Mouse (Mus musculus): ENCODE data around the gene Slc25a1. TPM values are rescaled to one million over a fixed set of nuclear protein-coding genes. Genes with fewer than 3 reads are reported as not detected.

Gene Slc25a1
- polyA plus RNA-seq, 1 experiment: 19.9 TPM

DNA sequence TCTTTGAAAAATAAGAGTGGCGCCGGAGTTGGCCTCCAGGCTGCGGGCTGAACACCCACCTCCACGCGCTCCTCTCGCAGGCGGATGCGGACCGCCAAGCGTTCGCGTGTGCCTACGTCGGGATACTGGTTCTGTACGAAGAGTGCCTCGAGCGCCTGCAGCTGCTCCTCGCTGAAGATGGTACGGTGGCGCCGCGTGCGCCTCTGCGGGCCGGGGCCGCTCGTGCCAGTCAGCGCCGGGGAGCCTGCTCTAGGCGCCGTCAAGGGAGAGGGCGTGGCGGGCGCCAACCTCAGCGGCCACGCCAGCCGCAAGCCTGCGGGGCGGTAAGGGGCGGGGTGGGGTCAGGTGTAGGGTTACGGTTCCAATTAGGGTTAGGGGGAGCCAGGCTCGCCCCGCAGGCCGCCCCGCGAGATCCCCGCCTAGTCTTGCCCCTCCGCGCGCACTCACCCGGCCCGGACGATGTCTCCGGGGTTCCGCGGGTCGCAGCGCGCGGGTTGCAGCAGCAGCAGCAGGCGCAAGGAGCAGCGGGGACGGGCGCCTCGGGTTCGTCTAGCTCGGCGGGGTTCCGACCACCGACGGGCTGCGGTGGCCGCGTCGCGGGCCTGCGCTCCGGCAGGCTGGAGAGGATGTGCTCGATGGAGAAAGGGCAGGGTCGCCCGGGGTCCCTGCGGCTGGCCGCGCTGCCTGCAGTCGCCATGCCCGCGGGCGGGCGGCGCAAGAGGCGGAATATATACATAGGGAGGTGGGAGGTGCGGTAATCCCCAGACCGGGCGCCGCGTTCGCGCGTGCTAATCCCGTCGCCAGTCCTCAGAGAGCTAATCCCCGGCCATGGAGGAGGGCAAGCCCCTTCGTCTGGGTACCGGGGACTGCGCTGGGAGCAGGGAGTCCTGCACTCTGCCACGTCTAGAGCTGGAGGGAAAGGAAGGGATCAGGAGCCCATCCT, 13.4 kb downstream of the Slc25a1 start, which contains the start of gene Gsc2:
Gsc2 (minus strand) TSS at position 753 of the 943 bp plus-strand sequence.
- TF ChIP-seq CTCF (IDR thresholded peaks at IDR 0.05; ENCODE audit: control insufficient read depth, insufficient read depth, low read length): no peak
- TF ChIP-seq POLR2A (IDR thresholded peaks at IDR 0.05; ENCODE audit: borderline replicate concordance, control insufficient read depth, low read depth, low read length): no peak
- H3K4me3 ChIP-seq (replicated peaks; ENCODE audit: control insufficient read depth, low read depth, low read length): no peak within 1 kb of the TSS
- H3K27ac ChIP-seq (ENCODE audit: control insufficient read depth, insufficient read depth, low read depth, low read length, poor library complexity): no peak within 1 kb of the TSS
- 2% methylated on average over 106 of the region's 106 CpGs for WGBS
- peaks cover 4% of the 10 kb centered on the region; the same call in 1 of the 2 replicates for H3K4me1 ChIP-seq (ENCODE audit: control insufficient read depth, insufficient read depth, low read length)

DNA sequence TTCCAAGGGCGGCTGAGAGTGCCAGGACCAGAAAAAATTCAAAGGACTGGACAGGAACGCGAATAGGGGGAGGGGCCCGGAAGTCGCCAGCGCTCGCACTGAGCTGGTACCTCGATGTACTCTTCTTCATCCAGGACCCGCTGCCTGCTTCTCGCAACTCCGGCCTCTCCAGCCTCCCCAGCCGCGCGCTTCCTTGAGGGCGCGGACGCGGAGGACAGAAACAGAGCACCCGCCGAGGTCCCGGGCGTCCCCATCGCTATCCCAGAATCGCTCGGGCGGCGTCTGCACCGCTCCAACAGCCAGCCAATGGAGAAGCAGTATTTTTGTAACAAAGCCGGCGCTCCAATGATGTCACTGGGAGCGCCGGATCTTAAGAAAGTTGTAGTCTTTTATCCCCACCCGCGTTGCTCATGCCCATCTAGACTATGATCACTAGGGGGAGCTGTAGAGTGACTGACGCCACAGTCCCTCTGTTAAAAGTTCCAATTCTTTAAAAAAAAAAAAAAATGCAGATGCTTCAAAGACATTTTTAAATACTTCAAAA, 16.9 kb downstream of the Slc25a1 start, which contains the start of gene Ess2:
Ess2 (minus strand) TSS at position 297 of the 544 bp plus-strand sequence.
- Histone ChIP-seq H3K4me1 (ENCODE audit: control insufficient read depth, insufficient read depth, low read length) (peaks cover 4% of the 10 kb centered on the region; the same call in 1 of the 2 replicates), H3K27ac (ENCODE audit: control insufficient read depth, insufficient read depth, low read depth, low read length, poor library complexity) (peak within 1 kb of the TSS; percentile 71; the same call in 1 of the 2 replicates), H3K4me3 (replicated peaks; ENCODE audit: control insufficient read depth, low read depth, low read length) (peak within 1 kb of the TSS; percentile 89)
- under 1% methylated on average over 35 of the region's 35 CpGs for WGBS
- peak; percentile 71 for TF ChIP-seq CTCF (IDR thresholded peaks at IDR 0.05; ENCODE audit: control insufficient read depth, insufficient read depth, low read length)
- TF ChIP-seq POLR2A (IDR thresholded peaks at IDR 0.05; ENCODE audit: borderline replicate concordance, control insufficient read depth, low read depth, low read length): peak; percentile 69; the same call in 1 of the 2 replicates

DNA sequence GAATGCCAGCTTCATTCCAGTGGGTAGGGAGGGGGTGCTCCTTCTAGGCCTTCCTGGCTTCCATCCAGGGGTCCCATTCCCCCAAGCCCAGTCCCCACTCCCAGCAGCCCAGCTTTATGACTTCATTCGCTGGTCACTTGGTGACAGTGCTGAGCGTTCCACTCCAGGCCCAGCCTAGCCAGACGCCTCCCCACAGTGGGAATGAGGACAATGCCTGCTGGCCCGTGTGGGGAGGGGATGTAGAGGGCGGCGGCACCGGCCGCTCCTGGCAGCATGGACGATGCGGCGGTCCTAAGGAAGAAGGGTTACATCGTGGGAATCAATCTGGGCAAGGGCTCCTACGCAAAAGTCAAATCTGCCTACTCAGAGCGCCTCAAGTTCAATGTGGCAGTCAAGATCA, 29.6 kb downstream of the Slc25a1 start, which contains the start of the genes Dgcr2 and Tssk2:
Dgcr2 (minus strand) TSS at position 101 of the 400 bp plus-strand sequence.
Tssk2 (plus strand) TSS at position 176 of the 400 bp plus-strand sequence.
- TF ChIP-seq CTCF (IDR thresholded peaks at IDR 0.05; ENCODE audit: control insufficient read depth, insufficient read depth, low read length) (no peak), POLR2A (IDR thresholded peaks at IDR 0.05; ENCODE audit: borderline replicate concordance, control insufficient read depth, low read depth, low read length) (no peak)
- Histone ChIP-seq H3K4me1 (ENCODE audit: control insufficient read depth, insufficient read depth, low read length) (no peaks in the 10 kb centered on the region), H3K27ac (ENCODE audit: control insufficient read depth, insufficient read depth, low read depth, low read length, poor library complexity) (no peak within 1 kb of the TSS), H3K4me3 (replicated peaks; ENCODE audit: control insufficient read depth, low read depth, low read length) (no peak within 1 kb of the TSS)
- 92% methylated on average over 14 of the region's 14 CpGs for WGBS

DNA sequence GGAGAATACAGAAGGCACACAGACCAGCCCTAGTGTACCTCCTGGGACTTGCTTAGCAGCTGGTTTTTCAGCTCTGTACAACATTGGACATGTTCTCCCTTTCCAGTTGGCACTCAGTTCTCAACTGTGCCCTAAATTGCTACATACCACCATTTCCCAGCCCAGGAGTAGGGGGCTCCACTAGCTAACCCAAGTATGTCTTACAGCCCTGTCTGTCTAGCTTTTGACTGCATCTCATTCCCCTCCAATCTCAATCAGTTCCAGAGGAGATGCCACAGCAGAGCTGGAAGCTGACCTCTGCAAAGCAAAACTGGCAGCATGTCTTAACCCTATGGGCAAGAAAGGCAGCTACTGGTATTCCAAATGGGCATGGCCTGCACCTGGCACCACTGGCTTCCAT, 31.9 kb downstream of the Slc25a1 start:
- no peak for TF ChIP-seq POLR2A (IDR thresholded peaks at IDR 0.05; ENCODE audit: borderline replicate concordance, control insufficient read depth, low read depth, low read length)
- no peak for TF ChIP-seq CTCF (IDR thresholded peaks at IDR 0.05; ENCODE audit: control insufficient read depth, insufficient read depth, low read length)
- Histone ChIP-seq H3K4me3 (replicated peaks; ENCODE audit: control insufficient read depth, low read depth, low read length) (no peak overlapping the region), H3K27ac (ENCODE audit: control insufficient read depth, insufficient read depth, low read depth, low read length, poor library complexity) (no peak overlapping the region), H3K4me1 (ENCODE audit: control insufficient read depth, insufficient read depth, low read length) (no peaks in the 10 kb centered on the region)

DNA sequence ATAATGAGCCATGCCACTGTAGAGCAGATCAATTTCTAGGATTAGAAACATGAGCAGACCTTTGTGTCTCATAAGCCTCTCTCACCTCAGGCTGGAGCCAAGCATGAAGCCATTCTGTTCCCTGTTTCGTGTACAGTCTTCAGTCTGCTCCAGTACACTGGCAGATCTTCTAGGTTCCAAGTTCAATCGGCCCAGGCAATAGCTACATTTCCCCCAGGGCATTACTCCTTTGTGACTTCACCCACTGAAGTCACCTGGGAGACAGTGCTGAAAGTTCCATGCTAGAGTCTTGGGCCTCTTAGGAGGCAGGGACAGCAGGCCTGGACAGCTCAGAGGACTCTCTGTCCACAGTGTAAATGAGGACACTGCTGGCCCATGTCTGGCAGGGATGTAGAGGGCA, 34.1 kb downstream of the Slc25a1 start, which contains the start of gene Tssk1:
Tssk1 (plus strand) TSS at position 301 of the 400 bp plus-strand sequence.
- WGBS: 79% methylated on average over 2 of the region's 2 CpGs
- TF ChIP-seq CTCF (IDR thresholded peaks at IDR 0.05; ENCODE audit: control insufficient read depth, insufficient read depth, low read length): no peak
- no peak for TF ChIP-seq POLR2A (IDR thresholded peaks at IDR 0.05; ENCODE audit: borderline replicate concordance, control insufficient read depth, low read depth, low read length)

DNA sequence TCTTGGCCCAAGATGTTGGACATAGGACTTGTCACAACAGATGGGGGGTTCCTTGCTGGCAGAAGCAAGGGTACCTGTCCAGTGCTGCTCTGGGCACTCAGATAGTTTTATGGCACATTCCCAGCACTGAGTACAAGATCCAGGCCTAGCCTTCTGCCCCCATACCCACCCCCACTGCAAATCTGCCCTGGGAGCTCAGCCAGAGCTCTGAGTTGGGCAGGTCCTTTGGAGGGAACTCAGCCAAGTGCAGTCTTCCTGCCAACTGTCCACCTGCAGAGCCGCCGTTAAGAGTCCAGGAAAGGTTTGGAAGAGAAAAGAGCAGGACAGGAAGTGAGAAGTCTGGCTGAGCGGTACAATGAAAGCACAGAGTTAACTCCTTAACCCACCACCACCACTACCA, 35.4 kb downstream of the Slc25a1 start:
- Histone ChIP-seq H3K27ac (ENCODE audit: control insufficient read depth, insufficient read depth, low read depth, low read length, poor library complexity) (no peak overlapping the region), H3K4me3 (replicated peaks; ENCODE audit: control insufficient read depth, low read depth, low read length) (no peak overlapping the region), H3K4me1 (ENCODE audit: control insufficient read depth, insufficient read depth, low read length) (peaks cover 2% of the 10 kb centered on the region; the same call in 1 of the 2 replicates)
- 27% methylated on average over 3 of the region's 3 CpGs for WGBS
- TF ChIP-seq CTCF (IDR thresholded peaks at IDR 0.05; ENCODE audit: control insufficient read depth, insufficient read depth, low read length) (no peak), POLR2A (IDR thresholded peaks at IDR 0.05; ENCODE audit: borderline replicate concordance, control insufficient read depth, low read depth, low read length) (no peak)

More for the DNA sequence above, 34.1 kb downstream of the Slc25a1 start, which contains the start of gene Tssk1:
- Histone ChIP-seq H3K4me3 (replicated peaks; ENCODE audit: control insufficient read depth, low read depth, low read length) (no peak within 1 kb of the TSS), H3K4me1 (ENCODE audit: control insufficient read depth, insufficient read depth, low read length) (peaks cover 2% of the 10 kb centered on the region; the same call in 1 of the 2 replicates), H3K27ac (ENCODE audit: control insufficient read depth, insufficient read depth, low read depth, low read length, poor library complexity) (no peak within 1 kb of the TSS)

DNA sequence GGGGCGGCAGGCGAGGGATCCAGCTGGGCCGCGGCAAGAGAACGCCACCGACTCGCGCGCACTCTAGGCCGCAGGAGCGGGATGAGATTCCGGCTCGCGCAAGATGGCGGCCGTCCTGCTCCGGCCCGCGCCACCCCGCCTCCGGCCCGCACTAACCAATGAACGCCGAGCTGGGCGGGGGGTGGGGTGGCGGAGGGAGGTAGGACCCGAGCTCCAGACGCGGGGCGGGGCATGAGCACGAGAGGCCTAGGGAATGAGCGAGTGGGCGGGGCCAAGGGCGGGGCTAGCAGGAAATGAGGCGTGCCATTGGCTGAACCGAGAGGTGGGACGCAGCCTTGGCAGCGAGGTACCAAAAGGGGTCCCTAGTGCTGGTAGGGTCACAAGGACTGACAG, 36.5 kb downstream of the Slc25a1 start, which contains the start of gene Gm20518:
Gm20518 (minus strand) TSS at position 105 of the 393 bp plus-strand sequence.
- Histone ChIP-seq H3K27ac (ENCODE audit: control insufficient read depth, insufficient read depth, low read depth, low read length, poor library complexity) (peak within 1 kb of the TSS; percentile 92), H3K4me1 (ENCODE audit: control insufficient read depth, insufficient read depth, low read length) (peaks cover 2% of the 10 kb centered on the region; the same call in 1 of the 2 replicates), H3K4me3 (replicated peaks; ENCODE audit: control insufficient read depth, low read depth, low read length) (peak within 1 kb of the TSS; percentile 94)
- under 1% methylated on average over 38 of the region's 38 CpGs for WGBS
- TF ChIP-seq CTCF (IDR thresholded peaks at IDR 0.05; ENCODE audit: control insufficient read depth, insufficient read depth, low read length): no peak
- TF ChIP-seq POLR2A (IDR thresholded peaks at IDR 0.05; ENCODE audit: borderline replicate concordance, control insufficient read depth, low read depth, low read length): peak; percentile 86

All from bone marrow, adult 2 months (tissue).